Mouse (Mus musculus) stomach, postnatal 0 days (tissue): ENCODE measurements around the gene Pmpcb.

ENCODE experiments used
- CTCF ChIP-seq: IDR thresholded peaks from 2 replicates; pipeline ENCODE4 v1.5.1; 2016; ENCODE audit warnings: antibody characterized with exemption, low read depth, mild to moderate bottlenecking, moderate library complexity
- EP300 ChIP-seq: optimal IDR thresholded peaks from 2 replicates; pipeline ENCODE3; 2016; ENCODE audit warnings: antibody characterized with exemption

DNA sequence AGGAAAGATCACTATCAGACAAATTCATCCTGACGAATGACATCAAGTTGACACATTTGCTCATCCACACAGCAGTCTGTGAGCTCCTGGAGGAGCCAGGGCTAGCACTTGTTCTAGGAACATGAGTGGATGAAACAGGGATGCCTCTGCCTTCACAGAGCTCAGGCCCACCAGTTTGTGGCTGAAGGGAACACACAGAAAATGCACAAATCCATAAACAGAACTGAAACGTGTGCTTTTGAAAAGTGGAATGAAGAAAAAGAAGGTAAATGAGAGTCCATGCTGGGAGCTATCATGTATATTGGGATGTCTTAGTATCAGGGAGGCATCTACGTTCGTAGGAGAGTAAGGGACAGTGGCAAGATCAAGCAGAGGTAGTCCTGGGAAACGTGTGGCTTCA lies 7.8 kb upstream of the Pmpcb start:
- TF ChIP-seq CTCF (no peak), EP300 (no peak)
